Mouse (Mus musculus) limb, embryonic 10.5 days (tissue): ENCODE results near the gene Fyn. TPM values are rescaled to one million over a fixed set of nuclear protein-coding genes. Genes with fewer than 3 reads are reported as not detected.
A peak's percentile ranks its signal among the peaks of the same experiment; 100 is the strongest.

ENCODE experiments used
- DNase-seq: peaks from one replicate; pipeline ENCODE4 v3.0.0-alpha.2; 2017; ENCODE audit warnings: low spot score
- H3K27ac ChIP-seq: fragments of 300-500 bp; sonication (generic); 2 replicates; pipeline ENCODE4 v1.5.1; 2016; ENCODE audit warnings: mild to moderate bottlenecking
- H3K27me3 ChIP-seq: fragments of 300-500 bp; sonication (generic); 2 replicates; pipeline ENCODE4 v1.6.1; 2016; ENCODE audit warnings: low read depth, mild to moderate bottlenecking; ENCODE audit not compliant: poor library complexity, severe bottlenecking
- H3K36me3 ChIP-seq: fragments of 300-500 bp; sonication (generic); 2 replicates; pipeline ENCODE4 v1.6.1; 2016; ENCODE audit warnings: mild to moderate bottlenecking, moderate library complexity
- H3K4me1 ChIP-seq: fragments of 300-500 bp; sonication (generic); 2 replicates; pipeline ENCODE4 v1.6.1; 2016
- H3K4me3 ChIP-seq: fragments of 300-500 bp; sonication (generic); 2 replicates; pipeline ENCODE4 v1.5.1; 2016; ENCODE audit warnings: mild to moderate bottlenecking, moderate library complexity
- H3K9me3 ChIP-seq: fragments of 300-500 bp; sonication (generic); replicated peaks from 2 replicates; pipeline ENCODE4 v1.6.1; 2016; ENCODE audit warnings: mild to moderate bottlenecking
- WGBS: fragments of 180-500 bp; shearing (Covaris S2); methylation state at CpG from one replicate; pipeline ENCODE4 v1.1.7; 2016; 5-methylcytosine and 5-hydroxymethylcytosine counted together
- polyA plus RNA-seq: library from polyadenylated mRNA; unstranded; fragments of >200 nt; fragmentation: Nextera tagmentation; extraction: Ambion mirVana; gene quantifications from 2 replicates; pipeline ENCODE4 v1.2.1, GENCODE M21; 2016

Fyn gene
- polyA plus RNA-seq, 1 experiment from 2014 or later: 16.0 TPM

GRCm38 (mm10) chr10:39349781-39350364, 18.8 kb upstream of the Fyn start:
- Histone ChIP-seq H3K36me3 (no peaks in the 10 kb centered on the region), H3K27ac (no peak overlapping the region), H3K4me3 (no peak overlapping the region), H3K4me1 (0 out of 2 replicates have a peak, but pooled peaks cover 5% of the 10 kb centered on the region), H3K27me3 (no peaks in the 10 kb centered on the region), H3K9me3 (no peaks in the 10 kb centered on the region)
- WGBS: 95% methylated on average over 14 of the region's 14 CpGs
- DNase-seq: no peak

- Histone ChIP-seq H3K4me1 (peaks cover 5% of the 10 kb centered on the region), H3K27me3 (peaks cover 17% of the 10 kb centered on the region; the same call in 1 of the 2 replicates), H3K27ac (no peak overlapping the region), H3K36me3 (no peaks in the 10 kb centered on the region), H3K9me3 (no peaks in the 10 kb centered on the region), H3K4me3 (no peak overlapping the region)
- DNase-seq: no peak
- 88% methylated on average over 4 of the region's 4 CpGs for WGBS
Observed at GRCm38 (mm10) chr10:39364196-39364595, 4.5 kb upstream of the Fyn start.

- Histone ChIP-seq H3K9me3 (no peaks in the 10 kb centered on the region), H3K27ac (peak overlapping the region; percentile 95), H3K4me3 (peak overlapping the region; percentile 93), H3K4me1 (peaks cover 32% of the 10 kb centered on the region), H3K27me3 (peaks cover 17% of the 10 kb centered on the region; the same call in 1 of the 2 replicates), H3K36me3 (no peaks in the 10 kb centered on the region)
- DNase-seq: peak; percentile 95
- WGBS: under 1% methylated on average over 44 of the region's 44 CpGs
Observed at GRCm38 (mm10) chr10:39369502-39369931, 862 bp downstream of the Fyn start.

- peak; percentile 67 for DNase-seq
- H3K27me3 ChIP-seq: peaks cover 17% of the 10 kb centered on the region; the same call in 1 of the 2 replicates
- no peaks in the 10 kb centered on the region for H3K36me3 ChIP-seq
- peaks cover 38% of the 10 kb centered on the region for H3K4me1 ChIP-seq
- peak overlapping the region; percentile 93 for H3K4me3 ChIP-seq
- WGBS: under 1% methylated on average over 64 of the region's 68 CpGs
- peak overlapping the region; percentile 95 for H3K27ac ChIP-seq
- H3K9me3 ChIP-seq: no peaks in the 10 kb centered on the region
Observed at GRCm38 (mm10) chr10:39369977-39370785, 1.5 kb downstream of the Fyn start.

GRCm38 (mm10) chr10:39370786-39371221, 2.1 kb downstream of the Fyn start:
- DNase-seq: no peak
- Histone ChIP-seq H3K27ac (peak overlapping the region; percentile 95), H3K27me3 (peaks cover 17% of the 10 kb centered on the region; the same call in 1 of the 2 replicates), H3K36me3 (no peaks in the 10 kb centered on the region), H3K9me3 (no peaks in the 10 kb centered on the region), H3K4me1 (peaks cover 41% of the 10 kb centered on the region), H3K4me3 (peak overlapping the region; percentile 93)
- 11% methylated on average over 8 of the region's 8 CpGs for WGBS

GRCm38 (mm10) chr10:39371467-39371866, 2.8 kb downstream of the Fyn start:
- DNase-seq: no peak
- Histone ChIP-seq H3K4me1 (peaks cover 48% of the 10 kb centered on the region), H3K36me3 (no peaks in the 10 kb centered on the region), H3K9me3 (no peaks in the 10 kb centered on the region), H3K27ac (no peak overlapping the region), H3K4me3 (peak overlapping the region; percentile 93), H3K27me3 (peaks cover 17% of the 10 kb centered on the region; the same call in 1 of the 2 replicates)
- 69% methylated on average over 2 of the region's 2 CpGs for WGBS

GRCm38 (mm10) chr10:39371991-39372390, 3.3 kb downstream of the Fyn start:
- WGBS: 89% methylated on average over 5 of the region's 5 CpGs
- peaks cover 53% of the 10 kb centered on the region for H3K4me1 ChIP-seq

GRCm38 (mm10) chr10:39376676-39377075, 8.0 kb downstream of the Fyn start:
- Histone ChIP-seq H3K36me3 (no peaks in the 10 kb centered on the region), H3K27ac (no peak overlapping the region), H3K9me3 (no peaks in the 10 kb centered on the region), H3K27me3 (no peaks in the 10 kb centered on the region), H3K4me1 (peaks cover 42% of the 10 kb centered on the region), H3K4me3 (no peak overlapping the region)
- 83% methylated on average over 9 of the region's 9 CpGs for WGBS
- DNase-seq: no peak

More at GRCm38 (mm10) chr10:39371991-39372390, 3.3 kb downstream of the Fyn start:
- no peaks in the 10 kb centered on the region for H3K9me3 ChIP-seq
- peaks cover 17% of the 10 kb centered on the region; the same call in 1 of the 2 replicates for H3K27me3 ChIP-seq
- no peak overlapping the region for H3K4me3 ChIP-seq
- H3K36me3 ChIP-seq: no peaks in the 10 kb centered on the region
- no peak for DNase-seq
- no peak overlapping the region for H3K27ac ChIP-seq

GRCm38 (mm10) chr10:39377219-39377618, 8.6 kb downstream of the Fyn start:
- Histone ChIP-seq H3K4me1 (peaks cover 39% of the 10 kb centered on the region), H3K36me3 (no peaks in the 10 kb centered on the region)
- 47% methylated on average over 5 of the region's 5 CpGs for WGBS

GRCm38 (mm10) chr10:39378025-39378603, 9.5 kb downstream of the Fyn start:
- Histone ChIP-seq H3K36me3 (no peaks in the 10 kb centered on the region), H3K27ac (no peak overlapping the region), H3K4me1 (peaks cover 39% of the 10 kb centered on the region), H3K9me3 (no peaks in the 10 kb centered on the region), H3K27me3 (no peaks in the 10 kb centered on the region), H3K4me3 (no peak overlapping the region)
- DNase-seq: no peak
- 86% methylated on average over 8 of the region's 8 CpGs for WGBS

More at GRCm38 (mm10) chr10:39377219-39377618, 8.6 kb downstream of the Fyn start:
- Histone ChIP-seq H3K9me3 (no peaks in the 10 kb centered on the region), H3K27ac (no peak overlapping the region), H3K27me3 (no peaks in the 10 kb centered on the region), H3K4me3 (no peak overlapping the region)
- no peak for DNase-seq

- no peak for DNase-seq
- H3K36me3 ChIP-seq: no peaks in the 10 kb centered on the region
- H3K27ac ChIP-seq: no peak overlapping the region
- H3K9me3 ChIP-seq: no peaks in the 10 kb centered on the region
- 77% methylated on average over 10 of the region's 10 CpGs for WGBS
- H3K27me3 ChIP-seq: no peaks in the 10 kb centered on the region
- peaks cover 39% of the 10 kb centered on the region for H3K4me1 ChIP-seq
- no peak overlapping the region for H3K4me3 ChIP-seq
Observed at GRCm38 (mm10) chr10:39379287-39379686, 10.6 kb downstream of the Fyn start.

- Histone ChIP-seq H3K36me3 (no peaks in the 10 kb centered on the region), H3K9me3 (no peaks in the 10 kb centered on the region), H3K4me1 (peaks cover 35% of the 10 kb centered on the region), H3K27me3 (no peaks in the 10 kb centered on the region), H3K27ac (no peak overlapping the region), H3K4me3 (no peak overlapping the region)
- WGBS: 69% methylated on average over 5 of the region's 5 CpGs
- no peak for DNase-seq
Observed at GRCm38 (mm10) chr10:39379721-39380370, 11.2 kb downstream of the Fyn start.
